Mouse (Mus musculus) Patski (cell line): Measurements from ENCODE around the gene Snx25. TPM values are rescaled to one million over a fixed set of nuclear protein-coding genes. Genes with fewer than 3 reads are reported as not detected.
A peak's percentile ranks its signal among the peaks of the same experiment; 100 is the strongest.

Experiments
- ATAC-seq: fragments of 100-300 bp; one replicate; pipeline ENCODE4 v1.8.0; 2021
- CTCF ChIA-PET: fragments of 350-600 bp; sonication (Branson Sonifier 250); formaldehyde crosslinking; loops from one replicate; lab custom pipeline; 2022; ENCODE audit warnings: inconsistent platforms; lab: Charles Lee
- POLR2A ChIA-PET: fragments of 350-600 bp; sonication (Branson Sonifier 250); formaldehyde crosslinking; loops from one replicate; lab custom pipeline; 2022; ENCODE audit warnings: antibody characterized with exemption, inconsistent platforms; lab: Charles Lee
- DNase-seq: peaks from one replicate; pipeline ENCODE4 v3.0.0-alpha.2; 2011; ENCODE audit warnings: low read depth, low spot score
- H3K27me3 ChIP-seq: fragments of 371-371 bp; one replicate; pipeline ENCODE4 v1.5.1; 2021
- CTCF ChIP-seq: fragments of 100-300 bp; IDR thresholded peaks from one replicate; pipeline ENCODE4 v1.5.1; 2021
- in situ Hi-C: fragments of 300-500 bp; cut with MboI; formaldehyde crosslinking; loops from 3 replicates; pipeline ENCODE4 v1.11.1; 2018; ENCODE audit warnings: low pct_unique_long_range_greater_than_20kb, mixed read lengths
- polyA plus RNA-seq: library from polyadenylated mRNA; unstranded; gene quantifications from one replicate; pipeline ENCODE4 v1.2.3, GENCODE M21; 2021

Snx25 gene
- polyA plus RNA-seq, 1 experiment from 2014 or later: 38.3 TPM

GRCm38 (mm10) chr8:45995576-45995975 lies 156.4 kb downstream of the Snx25 start:
- ChIA-PET CTCF (no interaction called here), POLR2A (no interaction called here)
- DNase-seq: no peak
- no peaks in the 10 kb centered on the region for H3K27me3 ChIP-seq
- in situ Hi-C loops: no loop called here
- ATAC-seq: no peak
- TF ChIP-seq CTCF: no peak

GRCm38 (mm10) chr8:45994111-45994510 lies 157.8 kb downstream of the Snx25 start:
- CTCF ChIA-PET: interaction anchor here (1.2 kb wide), 1 partner anchor 18 kb away, joined by 3 read pairs; the partner anchor contains the start of gene Ufsp2
- peak; percentile 54 for TF ChIP-seq CTCF
- in situ Hi-C loops: no loop called here
- DNase-seq (no peak), ATAC-seq (no peak)
- H3K27me3 ChIP-seq: no peaks in the 10 kb centered on the region
- POLR2A ChIA-PET: no interaction called here

GRCm38 (mm10) chr8:45990631-45991310 lies 161.2 kb downstream of the Snx25 start:
- POLR2A ChIA-PET: no interaction called here

GRCm38 (mm10) chr8:45988189-45988588 lies 163.8 kb downstream of the Snx25 start:
- in situ Hi-C loops: no loop called here
- no peak for ATAC-seq
- ChIA-PET POLR2A (no interaction called here), CTCF (interaction anchor here (1.3 kb wide), 1 partner anchor 12 kb away, joined by 3 read pairs; no protein-coding TSS in a partner anchor)
- no peak for TF ChIP-seq CTCF
- H3K27me3 ChIP-seq: no peaks in the 10 kb centered on the region
- no peak for DNase-seq

More at GRCm38 (mm10) chr8:45990631-45991310, 161.2 kb downstream of the Snx25 start:
- H3K27me3 ChIP-seq: no peaks in the 10 kb centered on the region
- no peak for TF ChIP-seq CTCF
- ATAC-seq (no peak), DNase-seq (no peak)
- in situ Hi-C loops: no loop called here
- CTCF ChIA-PET: interaction anchor here (1.9 kb wide), 1 partner anchor 10 kb away, joined by 6 read pairs; no protein-coding TSS in a partner anchor

GRCm38 (mm10) chr8:45986665-45987064 lies 165.3 kb downstream of the Snx25 start:
- ChIA-PET CTCF (no interaction called here), POLR2A (interaction anchor here (1.2 kb wide), 1 partner anchor 11 kb away, joined by 4 read pairs; the partner anchor contains the start of genes 1700029J07Rik and Ufsp2)
- ATAC-seq (no peak), DNase-seq (no peak)
- in situ Hi-C loops: no loop called here
- no peaks in the 10 kb centered on the region for H3K27me3 ChIP-seq
- TF ChIP-seq CTCF: no peak

Other genes with a start within 250 kb of the Snx25 start
- not detected for gene Ccdc110, start 217.5 kb downstream of the Snx25 start, polyA plus RNA-seq
- gene 1700029J07Rik, start 176.9 kb downstream of the Snx25 start, polyA plus RNA-seq: 8.1 TPM
- gene Ufsp2, start 176.6 kb downstream of the Snx25 start, polyA plus RNA-seq: 57.3 TPM
- 0.23 TPM for gene Lrp2bp, start 152.9 kb downstream of the Snx25 start, polyA plus RNA-seq
- 14.2 TPM for gene Ankrd37, start 146.5 kb downstream of the Snx25 start, polyA plus RNA-seq
- 22.0 TPM for gene Cfap97, start 388 bp downstream of the Snx25 start, polyA plus RNA-seq
- 650 TPM for gene Slc25a4, start 59.1 kb upstream of the Snx25 start, polyA plus RNA-seq
- gene Helt, start 142.5 kb upstream of the Snx25 start, polyA plus RNA-seq: not detected